Mouse (Mus musculus): ENCODE measurements at regions not wholly inside any gene's neighbourhood (a gene's known extent, or its start where the extent isn't known, plus 50 kb on each side); places are given as distances from the start of the nearest gene placed in this dataset.
"Not testable (repeated sequence)": the region's sequence is repeated elsewhere in the genome, so short reads cannot be mapped to it uniquely, and the experiment has no call there.

DNA sequence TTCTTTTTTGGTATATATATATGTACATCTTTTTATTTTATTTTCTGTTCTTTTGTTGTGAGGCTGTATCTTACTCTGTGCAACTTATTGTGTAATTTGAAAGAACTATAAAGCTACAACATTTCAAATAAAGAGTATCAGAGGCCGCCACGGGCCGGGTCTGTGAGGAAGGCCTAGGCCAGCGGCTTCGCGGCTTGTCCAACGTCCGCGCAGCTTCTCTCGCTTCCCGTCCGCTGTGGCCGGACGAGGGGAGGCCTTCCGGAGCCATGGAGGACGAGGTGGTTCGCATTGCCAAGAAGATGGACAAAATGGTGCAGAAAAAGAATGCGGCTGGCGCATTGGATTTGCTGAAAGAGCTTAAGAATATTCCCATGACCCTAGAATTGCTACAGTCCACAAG lies 167.4 kb downstream of the Kif21a start:
- not testable (repeated sequence) for DNase-seq

DNA sequence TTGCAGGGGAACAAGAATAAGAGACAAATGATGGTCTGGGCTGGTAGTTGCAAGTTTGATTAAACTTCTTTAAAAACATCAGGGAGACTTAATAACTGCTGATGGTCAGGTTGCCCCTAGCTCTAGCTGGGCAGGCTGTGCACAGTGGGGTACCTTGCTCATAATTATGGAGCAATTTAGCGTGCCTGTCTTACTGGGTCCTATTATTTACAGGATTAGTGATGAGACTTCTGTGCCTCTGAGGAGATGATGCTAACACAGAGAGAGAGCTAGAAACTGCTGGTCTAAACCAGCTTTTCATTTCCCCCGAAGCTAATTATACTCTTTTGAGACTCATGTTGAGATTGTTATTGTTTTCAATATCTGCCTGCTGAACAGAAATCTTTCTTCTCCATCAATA lies 180.3 kb downstream of the Kif21a start:
- DNase-seq, result no peak

DNA sequence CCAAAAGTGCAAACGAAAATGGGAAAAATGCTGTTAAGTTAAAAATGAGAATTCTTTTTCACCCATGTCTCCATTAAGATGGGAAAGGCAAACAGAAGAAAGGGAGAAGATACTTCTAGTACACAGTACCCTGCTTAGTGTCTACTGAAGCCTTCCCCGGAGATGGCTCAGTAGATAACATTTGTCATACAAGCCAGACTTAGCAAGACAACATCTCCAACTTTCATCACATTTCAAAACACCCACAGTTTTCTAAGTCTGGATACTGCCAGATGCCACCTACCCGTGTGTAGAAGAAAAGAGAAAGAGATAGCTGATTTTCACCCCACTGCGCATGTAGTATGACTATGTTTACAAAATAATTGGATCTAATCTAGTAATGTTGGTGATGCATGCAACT lies 174.5 kb upstream of the Cpne8 start:
- not testable (repeated sequence) for DNase-seq

DNA sequence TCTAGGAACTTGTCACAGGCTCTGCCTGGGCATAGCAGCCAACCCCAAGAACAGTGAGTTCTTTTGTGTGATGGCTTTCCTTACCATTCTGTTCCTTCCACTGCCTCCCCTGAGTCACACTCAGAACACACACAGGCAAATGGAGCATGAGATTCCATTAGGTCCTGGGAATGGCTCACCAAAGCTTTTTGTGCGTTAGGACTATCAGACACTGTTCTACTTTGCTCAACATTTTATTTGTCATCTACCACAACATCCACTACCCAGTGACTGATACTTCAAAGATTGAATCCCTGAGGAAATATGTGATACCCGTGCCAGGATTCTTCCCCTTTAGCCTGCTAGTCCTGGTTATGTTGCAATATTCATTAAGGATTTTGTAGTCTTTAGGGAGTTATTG lies 172.8 kb upstream of the Cpne8 start:
- DNase-seq, result no peak

DNA sequence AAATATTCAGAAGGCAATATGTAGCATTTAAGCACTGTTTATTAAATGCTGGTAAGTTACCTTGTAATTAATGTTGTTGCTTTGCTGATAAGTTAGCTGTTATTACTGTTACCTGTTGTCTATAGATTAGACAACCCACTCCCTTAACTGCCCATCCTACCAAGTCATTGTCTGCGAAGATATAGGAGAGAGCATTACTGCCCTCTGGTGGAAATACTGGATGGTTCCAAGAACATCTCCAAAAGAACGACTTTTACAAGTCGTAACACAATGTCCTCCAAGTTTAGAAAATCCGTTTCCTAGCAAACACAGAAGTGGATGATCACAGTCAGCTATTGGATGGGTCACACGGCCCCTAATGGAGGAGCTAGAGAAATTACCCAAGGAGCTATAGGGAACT lies 162.2 kb upstream of the Cpne8 start:
- peak in 1 of 2 experiments; percentile 4 for DNase-seq

DNA sequence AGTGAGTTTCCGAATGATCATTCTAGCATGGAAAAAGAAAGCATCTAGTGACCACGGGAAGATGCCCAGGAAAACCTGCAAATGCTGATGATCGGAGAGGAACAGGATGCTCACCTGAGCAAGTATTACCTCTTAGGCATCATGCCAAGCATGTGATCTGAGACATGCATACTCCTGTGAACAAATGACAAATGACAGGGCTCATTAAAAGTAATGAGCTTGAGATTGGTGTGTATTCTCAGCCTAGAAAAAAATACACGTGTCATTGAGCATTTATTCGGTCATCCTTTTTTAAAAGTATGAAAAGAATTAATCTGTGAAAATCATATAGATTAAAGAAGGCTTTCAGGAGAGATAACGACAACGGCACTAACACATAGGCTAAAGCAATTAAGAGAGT lies 156.4 kb upstream of the Cpne8 start:
- DNase-seq, result no peak

DNA sequence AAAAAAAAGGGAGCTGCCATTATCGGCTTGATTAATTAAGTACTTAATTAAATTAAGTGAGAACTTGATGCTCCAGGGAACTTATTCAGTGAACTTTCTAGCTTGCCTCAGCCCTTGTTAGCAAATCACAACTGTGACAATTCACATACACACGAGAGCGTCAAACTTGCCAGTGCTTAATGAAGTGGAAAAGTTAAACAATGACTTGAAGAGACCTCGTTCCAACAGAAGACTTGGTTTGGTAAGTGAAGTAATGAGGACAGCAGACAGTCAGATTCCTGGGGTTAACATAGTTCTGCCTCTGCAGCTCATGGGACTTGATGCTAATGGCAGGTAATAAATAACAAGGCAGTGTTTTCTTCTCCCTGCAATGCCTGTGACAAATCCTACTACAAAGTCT lies 148.6 kb upstream of the Cpne8 start:
- DNase-seq, result no peak

DNA sequence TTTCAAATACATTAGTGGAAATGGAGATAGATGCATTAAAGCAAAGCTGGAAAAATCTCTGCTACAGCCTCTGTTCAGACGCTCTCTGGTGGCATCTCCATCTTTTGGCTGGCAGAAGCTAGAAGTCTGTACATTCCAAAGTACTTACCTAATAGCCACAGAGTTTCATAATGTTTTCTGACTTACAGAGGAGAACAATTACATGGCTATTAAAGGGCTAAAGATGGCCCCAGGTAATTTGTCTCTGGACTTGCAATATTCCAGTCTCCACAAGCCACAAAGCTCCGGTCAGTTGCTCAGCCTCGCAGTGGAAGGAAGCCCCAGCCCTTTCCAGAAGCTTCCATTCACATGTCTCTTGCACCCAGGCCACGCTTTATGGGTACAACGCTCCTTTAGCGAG lies 143.1 kb upstream of the Cpne8 start:
- DNase-seq, result no peak

DNA sequence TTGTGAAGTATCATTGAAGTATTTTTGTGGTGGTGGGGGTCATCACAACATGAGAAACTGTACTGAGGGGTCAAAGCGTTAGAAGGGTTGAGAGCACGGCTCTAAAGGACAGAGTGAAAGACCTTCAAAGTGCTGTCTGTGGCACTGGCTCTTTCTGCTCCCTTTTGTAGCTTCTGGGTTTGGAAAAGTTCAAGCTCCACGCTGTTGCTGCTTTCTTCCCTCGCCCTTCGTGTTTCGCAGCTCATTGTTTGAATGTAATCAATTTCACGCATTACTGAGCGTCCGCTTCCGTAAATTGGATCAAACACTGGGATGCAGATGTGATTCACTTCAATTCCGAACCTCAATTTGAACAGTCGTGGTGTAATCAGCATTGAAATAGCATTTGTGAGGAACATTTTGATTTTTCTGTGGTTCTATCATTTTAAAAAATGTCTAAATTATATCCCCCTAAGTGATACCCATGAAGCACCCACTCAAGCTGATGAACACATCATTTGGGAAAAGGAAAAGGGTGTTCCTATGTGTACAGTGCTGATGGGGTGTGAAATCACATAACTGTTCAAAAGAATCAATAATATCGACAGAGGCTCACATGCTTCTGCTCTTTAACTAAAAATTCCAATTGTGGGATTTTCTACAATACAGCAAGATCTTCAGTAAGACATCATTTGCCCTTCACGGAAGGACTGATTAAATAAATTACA lies 140.9 kb upstream of the Cpne8 start:
- DNase-seq, result no peak

DNA sequence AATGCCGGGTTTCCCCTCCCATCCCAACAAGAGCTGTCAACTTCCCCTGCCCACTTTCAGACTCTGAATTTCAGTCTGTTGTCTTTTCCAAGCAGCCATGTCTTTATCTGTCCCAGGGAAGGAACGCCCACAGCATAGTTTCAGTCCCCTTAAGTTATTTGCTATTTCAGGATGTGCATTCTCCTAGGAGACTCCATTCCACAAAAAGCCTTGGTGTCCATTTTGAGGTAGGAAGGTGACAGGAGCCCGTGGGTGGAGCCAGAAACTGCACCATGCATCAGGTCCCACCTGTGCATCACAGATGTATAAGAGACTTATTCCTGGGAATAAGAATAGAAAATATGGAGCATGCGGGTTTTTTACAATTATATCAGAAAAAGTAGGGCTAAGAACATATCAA lies 138.9 kb upstream of the Cpne8 start:
- DNase-seq, result no peak

DNA sequence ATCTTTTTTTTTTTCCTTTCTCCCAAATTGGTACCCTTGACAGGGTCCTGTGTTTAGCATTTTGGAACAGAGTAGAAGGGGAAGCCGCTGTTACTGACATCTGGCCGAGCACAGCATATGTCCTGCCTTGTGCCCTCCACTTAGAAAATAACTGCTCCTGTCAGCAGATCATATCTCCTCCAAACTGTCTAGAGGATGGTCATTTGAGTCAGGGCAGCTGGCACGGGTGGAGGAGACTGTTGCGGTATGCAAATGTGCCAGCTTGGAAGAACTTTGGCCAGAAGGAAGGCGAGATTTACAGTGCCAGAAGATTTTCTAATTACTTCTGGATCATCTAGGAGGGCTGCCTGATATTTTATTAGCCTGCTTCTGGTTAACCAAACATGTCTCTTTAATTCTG lies 134.7 kb upstream of the Cpne8 start:
- peak; percentile 5 to 14 for DNase-seq

DNA sequence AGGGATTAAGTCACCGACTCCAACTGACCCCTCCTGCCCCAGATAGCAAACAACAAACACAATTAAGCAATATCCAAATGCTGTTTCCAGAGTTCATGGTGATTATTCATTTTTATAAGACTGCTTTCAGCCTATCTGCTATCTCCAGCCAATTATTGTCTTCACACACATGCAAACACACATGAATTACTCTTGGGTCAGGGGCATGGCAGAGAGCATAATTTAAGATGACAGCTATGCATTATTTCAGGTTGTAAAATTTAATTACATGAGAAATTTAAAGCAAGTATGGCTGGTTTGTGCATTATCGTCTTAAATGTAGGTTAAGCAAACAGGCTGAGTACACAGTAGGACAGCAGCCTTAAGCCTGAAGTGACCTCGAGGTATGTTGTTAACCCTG lies 131.1 kb upstream of the Cpne8 start:
- DNase-seq, result no peak

DNA sequence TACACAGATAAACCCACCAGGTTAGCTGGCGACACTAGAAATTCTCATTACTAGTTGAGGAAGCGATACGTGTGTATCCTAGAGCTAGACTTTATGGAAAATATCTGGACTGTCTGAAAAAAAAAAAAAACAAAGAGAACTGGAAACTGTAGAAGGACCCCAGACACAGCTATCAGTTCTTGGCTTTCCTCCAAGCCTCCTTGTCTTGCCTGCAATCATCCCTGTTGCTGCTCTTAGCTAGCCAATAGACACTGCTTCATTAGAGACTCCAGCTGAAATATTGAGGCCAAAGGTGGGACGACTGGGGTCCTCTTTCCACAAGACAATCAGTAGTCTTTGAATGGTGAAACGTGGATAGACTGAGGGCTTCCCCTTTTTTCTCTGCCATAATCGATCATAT lies 129.0 kb upstream of the Cpne8 start:
- no peak for DNase-seq

DNA sequence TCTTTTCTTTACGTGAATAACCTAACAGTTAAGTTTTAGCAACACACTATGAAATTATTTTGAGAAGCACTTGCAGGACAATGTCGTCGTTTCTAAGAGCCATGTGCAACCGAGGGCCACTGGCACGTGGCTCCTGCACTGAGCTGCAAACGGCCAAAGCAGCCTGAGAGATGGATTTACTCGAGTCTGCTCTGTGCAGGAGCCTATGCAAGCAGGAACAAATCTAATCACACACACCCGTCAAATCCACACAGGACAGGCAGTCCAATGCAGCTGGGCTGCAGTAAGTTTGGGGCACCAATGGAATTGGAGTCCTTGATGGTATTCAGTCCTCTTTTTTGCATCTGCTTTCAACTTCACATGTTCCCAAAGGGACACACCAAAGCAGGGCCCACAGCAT lies 118.8 kb upstream of the Cpne8 start:
- DNase-seq, result no peak

DNA sequence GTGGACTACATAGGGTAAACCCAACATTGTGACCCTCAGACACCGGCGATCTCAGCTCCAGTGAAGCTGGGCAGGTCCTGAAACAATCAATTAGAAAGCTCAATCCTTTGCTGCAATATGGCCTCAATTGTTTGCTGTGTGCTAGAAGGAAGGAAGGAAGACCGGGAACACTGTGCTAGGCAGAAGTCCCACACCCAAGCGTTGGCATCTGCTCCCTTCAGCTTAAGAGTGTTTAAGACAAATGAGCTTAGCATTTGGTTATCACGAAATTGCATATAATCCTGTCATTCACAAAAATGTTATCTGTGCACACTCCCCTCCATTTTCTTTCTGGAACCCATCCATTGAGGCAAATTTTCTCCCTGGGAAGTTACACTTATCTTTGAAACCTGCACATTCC lies 110.7 kb upstream of the Cpne8 start:
- DNase-seq, result no peak

DNA sequence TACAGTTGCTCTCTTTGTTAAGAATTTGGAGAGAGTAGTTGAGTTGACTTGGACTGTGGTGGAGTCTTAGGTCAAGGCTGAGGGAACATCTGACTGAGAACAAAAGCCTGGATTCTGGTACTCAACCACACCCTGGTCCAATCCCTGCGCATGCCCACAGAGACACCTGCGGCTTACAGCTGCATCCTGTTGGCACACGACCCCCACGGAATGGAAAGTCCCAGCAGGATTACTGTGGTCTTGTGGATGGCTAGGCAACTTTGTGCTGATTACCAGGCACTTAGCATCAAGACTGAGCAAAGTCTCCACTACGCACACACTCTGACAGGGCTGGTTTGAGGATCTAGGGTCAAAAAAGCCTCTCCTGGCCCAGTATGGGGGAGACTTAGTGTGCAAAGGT lies 105.5 kb upstream of the Cpne8 start:
- DNase-seq, result no peak

DNA sequence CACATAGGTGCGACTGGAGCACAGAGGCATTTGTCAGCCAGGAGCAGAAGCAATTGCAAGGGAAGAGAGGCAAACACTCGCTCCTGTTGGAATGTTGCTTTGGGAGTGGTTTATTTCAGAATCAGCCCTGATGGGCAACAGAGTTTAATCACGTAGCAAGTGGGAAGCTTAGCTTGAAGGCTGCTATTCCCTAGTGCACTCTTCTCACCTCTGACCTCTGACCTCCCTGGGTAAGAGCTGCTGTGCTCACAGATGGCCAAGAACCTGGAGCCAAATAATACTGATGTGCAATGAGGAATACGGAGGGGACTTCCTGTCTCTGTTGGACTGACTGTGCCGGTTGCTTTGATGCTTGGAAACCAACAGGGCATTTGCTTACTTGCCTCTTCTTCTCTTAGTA lies 88.3 kb upstream of the Cpne8 start:
- peak in 1 of 2 experiments; percentile 4 for DNase-seq

DNA sequence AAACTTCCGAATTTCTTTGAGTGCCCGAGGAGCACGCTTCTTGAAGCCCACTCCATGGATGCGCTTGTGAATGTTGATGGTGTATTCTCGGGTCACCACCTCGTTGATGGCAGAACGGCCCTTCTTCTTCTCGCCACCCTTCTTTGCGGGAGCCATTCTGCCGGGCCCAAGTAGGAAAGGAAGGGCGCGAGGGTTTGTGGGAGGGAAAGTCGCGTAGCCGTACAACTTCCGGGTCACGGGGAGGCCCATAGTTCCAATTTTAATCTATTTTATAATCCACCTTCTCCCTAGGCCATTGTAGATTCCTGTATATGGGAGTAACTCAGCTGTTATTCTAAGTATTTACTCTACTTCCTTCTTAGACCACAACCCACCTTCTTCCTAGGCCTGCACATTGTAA lies 85.3 kb upstream of the Cpne8 start:
- not testable (repeated sequence) for DNase-seq

DNA sequence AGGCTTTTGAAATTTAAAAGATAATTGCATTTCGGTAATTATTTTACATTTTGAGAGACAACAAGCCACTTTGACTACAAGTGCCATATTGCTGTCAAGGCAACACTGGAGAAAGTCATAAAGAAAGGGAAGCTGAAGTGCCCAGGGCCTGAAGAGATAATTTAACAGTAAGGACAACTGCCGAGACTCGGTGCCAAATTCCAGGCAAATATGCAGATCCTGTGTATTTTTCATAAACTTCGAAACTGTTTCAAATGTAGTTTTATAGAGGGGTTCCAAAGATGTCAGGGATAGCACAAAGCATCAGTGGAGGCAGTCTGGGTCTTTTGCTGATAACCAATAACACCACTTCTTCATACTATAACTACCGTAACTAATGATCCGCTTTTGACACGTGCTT lies 54.7 kb upstream of the Cpne8 start:
- DNase-seq, result no peak

Measured in kidney, postnatal 4 days (tissue).